Mouse (Mus musculus) CH12.LX (cell line): ENCODE data around the gene Cxcr2. TPM values are rescaled to one million over a fixed set of nuclear protein-coding genes. Genes with fewer than 3 reads are reported as not detected.

ENCODE experiments used
- DNase-seq: peaks from one replicate; pipeline ENCODE4 v3.0.0-alpha.2; 2013; ENCODE audit errors: extremely low read depth
- H3K27ac ChIP-seq: 2 replicates; pipeline ENCODE4 v1.5.1; 2012; ENCODE audit warnings: low read depth, mild to moderate bottlenecking, control low read depth, moderate library complexity; ENCODE audit not compliant: insufficient read depth
- H3K27me3 ChIP-seq: replicated peaks from 2 replicates; pipeline ENCODE3; 2012; ENCODE audit warnings: inconsistent platforms
- H3K36me3 ChIP-seq, 2 experiments: replicated peaks in 1 of 2; 2 replicates each; pipeline versions ENCODE3 to v1.6.1; 2012; ENCODE audit warnings: inconsistent platforms in 1 of 2, low read length in 1 of 2, mild to moderate bottlenecking in 1 of 2, mixed read lengths in 1 of 2, moderate library complexity in 1 of 2; ENCODE audit not compliant: control insufficient read depth in 1 of 2, insufficient read depth in 1 of 2
- H3K4me1 ChIP-seq, 2 experiments: 2 replicates each; pipeline ENCODE4 v1.6.1; 2012; ENCODE audit warnings: inconsistent platforms in 1 of 2, moderate library complexity in 1 of 2; ENCODE audit not compliant: insufficient read depth in 2 of 2, control insufficient read depth in 1 of 2
- H3K4me2 ChIP-seq: 2 replicates; pipeline ENCODE4 v1.6.1; 2012; ENCODE audit warnings: low read depth, mild to moderate bottlenecking, control low read depth; ENCODE audit not compliant: poor library complexity, insufficient read depth, severe bottlenecking
- H3K4me3 ChIP-seq, 3 experiments: fragments of 150-350 bp in 1 of 3; sonication (generic) in 1 of 3; replicated peaks in 1 of 3; 2 replicates each; pipeline versions ENCODE3 to v1.5.1; 2011 to 2012; ENCODE audit warnings: low read depth in 2 of 3, low read length in 2 of 3, mild to moderate bottlenecking in 2 of 3, moderate library complexity in 2 of 3, control low read depth in 1 of 3, improper control_type of control experiment in 1 of 3, inconsistent platforms in 1 of 3, mixed read lengths in 1 of 3; ENCODE audit not compliant: poor library complexity in 1 of 3
- H3K79me2 ChIP-seq: replicated peaks from 2 replicates; pipeline ENCODE4 v1.6.1; 2012; ENCODE audit warnings: mild to moderate bottlenecking, moderate library complexity; ENCODE audit not compliant: control insufficient read depth, poor library complexity, insufficient read depth, severe bottlenecking; ENCODE audit errors: extremely low read depth
- H3K9ac ChIP-seq: 2 replicates; pipeline ENCODE4 v1.6.1; 2012; ENCODE audit warnings: low read depth, mild to moderate bottlenecking, control low read depth, moderate library complexity; ENCODE audit not compliant: insufficient read depth
- H3K9me3 ChIP-seq: replicated peaks from 2 replicates; pipeline ENCODE3; 2012; ENCODE audit warnings: low read length, inconsistent platforms, mixed read lengths
- BHLHE40 ChIP-seq: IDR thresholded peaks from 2 replicates; pipeline ENCODE4 v1.6.1; 2011; ENCODE audit warnings: mild to moderate bottlenecking, low read depth, low read length, improper control_type of control experiment
- CHD1 ChIP-seq: IDR thresholded peaks from 2 replicates; pipeline ENCODE4 v1.6.1; 2012; ENCODE audit warnings: low read depth, low read length, improper control_type of control experiment, inconsistent platforms
- CHD2 ChIP-seq: IDR thresholded peaks from 2 replicates; pipeline ENCODE4 v1.6.1; 2011; ENCODE audit warnings: low read length, improper control_type of control experiment
- CTCF ChIP-seq, 2 experiments: IDR thresholded peaks in 1 of 2; conservative IDR thresholded peaks in 1 of 2; 2 replicates each; pipeline ENCODE4 v1.5.1; 2011 to 2012; ENCODE audit warnings: low read depth in 2 of 2, low read length in 2 of 2, improper control_type of control experiment in 1 of 2, inconsistent platforms in 1 of 2, mild to moderate bottlenecking in 1 of 2, moderate library complexity in 1 of 2
- E2F4 ChIP-seq: IDR thresholded peaks from 2 replicates; pipeline ENCODE4 v1.6.1; 2011; ENCODE audit warnings: low read depth, low read length, improper control_type of control experiment; ENCODE audit not compliant: insufficient replicate concordance
- ELF1 ChIP-seq: IDR thresholded peaks from 2 replicates; pipeline ENCODE4 v1.6.1; 2014; ENCODE audit warnings: low read depth, mild to moderate bottlenecking, inconsistent platforms, low read length, improper control_type of control experiment
- EP300 ChIP-seq: IDR thresholded peaks from 2 replicates; pipeline ENCODE4 v1.6.1; 2011; ENCODE audit warnings: low read length, improper control_type of control experiment
- ETS1 ChIP-seq: conservative IDR thresholded peaks from 2 replicates; pipeline ENCODE4 v1.6.1; 2012; ENCODE audit warnings: low read depth, mild to moderate bottlenecking, inconsistent platforms, low read length, improper control_type of control experiment, moderate library complexity
- GABPA ChIP-seq: IDR thresholded peaks from 2 replicates; pipeline ENCODE4 v1.6.1; 2012; ENCODE audit warnings: low read depth, low read length, improper control_type of control experiment, inconsistent platforms; ENCODE audit not compliant: insufficient replicate concordance
- HCFC1 ChIP-seq: IDR thresholded peaks from 2 replicates; pipeline ENCODE4 v1.6.1; 2012; ENCODE audit warnings: low read depth, mild to moderate bottlenecking, inconsistent platforms, low read length, improper control_type of control experiment
- IRF4 ChIP-seq: IDR thresholded peaks from 2 replicates; pipeline ENCODE4 v1.6.1; 2014; ENCODE audit warnings: low read depth, mild to moderate bottlenecking, inconsistent platforms, low read length, improper control_type of control experiment
- JUN ChIP-seq: IDR thresholded peaks from 2 replicates; pipeline ENCODE4 v1.6.1; 2011; ENCODE audit warnings: low read depth, mild to moderate bottlenecking, low read length, improper control_type of control experiment, moderate library complexity; ENCODE audit not compliant: insufficient read depth
- JUND ChIP-seq: conservative IDR thresholded peaks from 2 replicates; pipeline ENCODE4 v1.6.1; 2011; ENCODE audit warnings: low read depth, low read length, improper control_type of control experiment
- KAT2A ChIP-seq: IDR thresholded peaks from 2 replicates; pipeline ENCODE4 v1.6.1; 2012; ENCODE audit warnings: low read length, improper control_type of control experiment, inconsistent platforms; ENCODE audit not compliant: insufficient replicate concordance
- MAFK ChIP-seq: IDR thresholded peaks from 2 replicates; pipeline ENCODE4 v1.6.1; 2011; ENCODE audit warnings: low read length, improper control_type of control experiment; ENCODE audit not compliant: insufficient replicate concordance
- MAX ChIP-seq: IDR thresholded peaks from 2 replicates; pipeline ENCODE4 v1.6.1; 2011; ENCODE audit warnings: low read length, improper control_type of control experiment
- MAZ ChIP-seq: IDR thresholded peaks from 2 replicates; pipeline ENCODE4 v1.6.1; 2012; ENCODE audit warnings: low read depth, mild to moderate bottlenecking, inconsistent platforms, low read length, improper control_type of control experiment, moderate library complexity
- MEF2A ChIP-seq: IDR thresholded peaks from 2 replicates; pipeline ENCODE4 v1.6.1; 2014; ENCODE audit warnings: low read depth, mild to moderate bottlenecking, inconsistent platforms, low read length, improper control_type of control experiment, borderline replicate concordance
- MXI1 ChIP-seq: IDR thresholded peaks from 2 replicates; pipeline ENCODE4 v1.6.1; 2011; ENCODE audit warnings: mild to moderate bottlenecking, low read depth, low read length, improper control_type of control experiment
- MYC ChIP-seq: IDR thresholded peaks from 2 replicates; pipeline ENCODE4 v1.6.1; 2011; ENCODE audit warnings: low read depth, mild to moderate bottlenecking, improper control_type of control experiment, low read length
- NELFE ChIP-seq: IDR thresholded peaks from 2 replicates; pipeline ENCODE4 v1.6.1; 2011; ENCODE audit warnings: low read depth, low read length, improper control_type of control experiment
- NRF1 ChIP-seq: IDR thresholded peaks from 2 replicates; pipeline ENCODE4 v1.6.1; 2014; ENCODE audit warnings: low read depth, mild to moderate bottlenecking, inconsistent platforms, low read length, improper control_type of control experiment, moderate library complexity
- PAX5 ChIP-seq: IDR thresholded peaks from 2 replicates; pipeline ENCODE4 v1.6.1; 2012; ENCODE audit warnings: low read length, inconsistent platforms, mixed read lengths
- POLR2A ChIP-seq: IDR thresholded peaks from 2 replicates; pipeline ENCODE4 v1.6.1; 2011; ENCODE audit warnings: low read depth, mild to moderate bottlenecking, improper control_type of control experiment, low read length
- POLR2AphosphoS2 ChIP-seq: IDR thresholded peaks from 2 replicates; pipeline ENCODE4 v1.6.1; 2011; ENCODE audit warnings: low read depth, low read length, improper control_type of control experiment
- RAD21 ChIP-seq: IDR thresholded peaks from 2 replicates; pipeline ENCODE4 v1.6.1; 2011; ENCODE audit warnings: low read depth, mild to moderate bottlenecking, low read length, improper control_type of control experiment, moderate library complexity
- RCOR1 ChIP-seq: conservative IDR thresholded peaks from 2 replicates; pipeline ENCODE4 v1.6.1; 2012; ENCODE audit warnings: low read depth, mild to moderate bottlenecking, inconsistent platforms, low read length, improper control_type of control experiment
- SIN3A ChIP-seq: IDR thresholded peaks from 2 replicates; pipeline ENCODE4 v1.6.1; 2012; ENCODE audit warnings: low read length, improper control_type of control experiment, inconsistent platforms
- SMC3 ChIP-seq: IDR thresholded peaks from 2 replicates; pipeline ENCODE4 v1.6.1; 2011; ENCODE audit warnings: low read depth, low read length, improper control_type of control experiment
- TBP ChIP-seq: conservative IDR thresholded peaks from 2 replicates; pipeline ENCODE4 v1.6.1; 2011; ENCODE audit warnings: low read depth, low read length, improper control_type of control experiment
- TCF12 ChIP-seq: IDR thresholded peaks from 2 replicates; pipeline ENCODE4 v1.6.1; 2014; ENCODE audit warnings: low read depth, mild to moderate bottlenecking, inconsistent platforms, low read length, improper control_type of control experiment
- UBTF ChIP-seq: IDR thresholded peaks from 2 replicates; pipeline ENCODE4 v1.6.1; 2012; ENCODE audit warnings: low read depth, mild to moderate bottlenecking, inconsistent platforms, low read length, improper control_type of control experiment, moderate library complexity
- USF1 ChIP-seq: IDR thresholded peaks from 2 replicates; pipeline ENCODE4 v1.6.1; 2014; ENCODE audit warnings: low read depth, mild to moderate bottlenecking, inconsistent platforms, low read length, improper control_type of control experiment
- USF2 ChIP-seq: conservative IDR thresholded peaks from 2 replicates; pipeline ENCODE4 v1.6.1; 2011; ENCODE audit warnings: low read depth, low read length, improper control_type of control experiment
- ZC3H11A ChIP-seq: IDR thresholded peaks from 2 replicates; pipeline ENCODE4 v1.6.1; 2012; ENCODE audit warnings: low read depth, mild to moderate bottlenecking, inconsistent platforms, low read length, improper control_type of control experiment
- ZKSCAN1 ChIP-seq: IDR thresholded peaks from 2 replicates; pipeline ENCODE4 v1.6.1; 2012; ENCODE audit warnings: low read depth, inconsistent platforms, low read length, improper control_type of control experiment, borderline replicate concordance
- ZMIZ1 ChIP-seq: IDR thresholded peaks from 2 replicates; pipeline ENCODE4 v1.6.1; 2012; ENCODE audit warnings: low read depth, mild to moderate bottlenecking, inconsistent platforms, low read length, improper control_type of control experiment
- ZNF384 ChIP-seq: IDR thresholded peaks from 2 replicates; pipeline ENCODE4 v1.6.1; 2012; ENCODE audit warnings: low read depth, low read length, improper control_type of control experiment, inconsistent platforms
- dilution Hi-C: fragments of 300-500 bp; cut with MboI; formaldehyde crosslinking; loops from 2 replicates; pipeline ENCODE4 v1.14.3; 2020; ENCODE audit warnings: low sequenced_read_pairs; ENCODE audit not compliant: extremely low pct_unique_long_range_greater_than_20kb, extremely low pct_ligation_motif_present
- in situ Hi-C: fragments of 300-500 bp; cut with MboI; formaldehyde crosslinking; loops from 3 replicates; pipeline ENCODE4 v1.14.3; 2019; ENCODE audit warnings: low sequenced_read_pairs, low pct_ligation_motif_present, low pct_unique_long_range_greater_than_20kb, mixed read lengths
- polyA plus RNA-seq: library from polyadenylated mRNA; unstranded; fragments of >175 nt; gene quantifications from 2 replicates; pipeline ENCODE4 v1.2.1, GENCODE M21; 2012; ENCODE audit warnings: low read depth; ENCODE audit not compliant: insufficient read length
- total RNA-seq, 2 experiments: library from RNA; depleted of rRNA; stranded (reverse); fragments of 300-350 nt in 1 of 2; fragments of >200 nt in 1 of 2; gene quantifications; 2 replicates each; pipeline ENCODE4 v1.2.3; 2012 to 2014

Gene Cxcr2
- total and polyA plus RNA-seq, 3 experiments: 0.10 to 0.17 TPM; not detected in 1

DNA sequence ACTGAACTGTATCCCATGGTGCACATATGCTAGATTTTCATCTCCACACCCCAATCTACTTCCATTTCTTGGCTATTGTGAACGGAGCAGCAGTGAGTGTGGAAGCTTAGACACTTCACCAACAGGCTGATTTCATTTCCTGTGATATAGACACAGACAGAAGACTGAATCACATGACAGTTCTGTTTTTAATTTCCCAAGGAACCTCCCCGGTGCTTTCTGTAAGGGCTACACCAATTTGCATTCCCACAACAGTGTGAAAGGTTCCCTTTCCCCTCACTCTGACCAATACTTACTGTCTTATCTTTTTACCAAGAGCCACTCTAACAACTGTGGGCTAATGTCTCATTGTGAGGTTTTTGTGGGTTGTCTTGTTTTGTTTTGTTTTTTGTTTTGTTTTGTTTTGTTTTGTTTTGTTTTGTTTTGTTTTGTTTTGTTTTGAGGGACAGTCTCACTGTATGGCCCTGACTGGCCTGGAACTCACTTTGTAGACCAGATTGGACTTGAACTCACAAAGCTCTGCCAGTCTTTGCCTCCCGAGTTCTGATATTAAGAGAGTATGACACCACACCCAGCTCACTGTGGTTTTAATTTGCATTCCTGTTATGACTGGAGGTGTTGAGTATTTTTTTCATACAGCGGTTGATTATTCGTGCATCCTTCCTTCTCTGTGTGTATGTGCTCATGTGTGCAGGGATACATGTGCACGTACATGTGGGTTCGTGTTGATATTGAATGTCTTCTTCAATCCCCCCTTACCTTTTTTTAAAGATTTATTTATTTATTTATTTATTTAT is 47.5 kb downstream of the Cxcr2 start:
- no peaks in the 10 kb centered on the region for H3K9me3 ChIP-seq
- peak overlapping the region; percentile 43 for H3K4me2 ChIP-seq
- no peak overlapping the region for H3K9ac ChIP-seq
- peaks cover 22 to 47% of the 10 kb centered on the region in 2 experiments for H3K4me1 ChIP-seq
- in situ Hi-C loops (no loop called here), dilution Hi-C loops (no loop called here)
- DNase-seq: peak; percentile 84
- H3K79me2 ChIP-seq: no peaks in the 10 kb centered on the region
- no peaks in the 10 kb centered on the region for H3K27me3 ChIP-seq
- no peak for TF ChIP-seq MAFK
- no peak for TF ChIP-seq KAT2A
- TF ChIP-seq SIN3A: no peak
- no peak for TF ChIP-seq CHD1
- TF ChIP-seq MAZ: no peak
- TF ChIP-seq MAX: no peak
- TF ChIP-seq JUN: peak; percentile 86
- peak; percentile 95 for TF ChIP-seq IRF4
- TF ChIP-seq CTCF (conservative IDR thresholded peaks at IDR 0.05 in 1 of 2, IDR thresholded peaks at IDR 0.05 in 1 of 2; ENCODE audit: low read depth in 2 of 2, low read length in 2 of 2): no peak
- TF ChIP-seq SMC3: no peak
- TF ChIP-seq JUND: peak; percentile 92
- TF ChIP-seq USF1: no peak; the same call in 1 of the 2 replicates
- TF ChIP-seq ETS1: peak; percentile 46; the same call in 1 of the 2 replicates
- TF ChIP-seq CHD2: peak; percentile 39; the same call in 1 of the 2 replicates
- peak; percentile 85 for TF ChIP-seq EP300
- TF ChIP-seq MYC: no peak
- no peak for TF ChIP-seq E2F4
- TF ChIP-seq MEF2A: peak; percentile 83; the same call in 1 of the 2 replicates
- no peak for TF ChIP-seq RAD21
- TF ChIP-seq PAX5: no peak
- no peak for TF ChIP-seq GABPA
- TF ChIP-seq ELF1: no peak
- TF ChIP-seq ZNF384: peak; percentile 90
- no peak for TF ChIP-seq USF2
- no peak for TF ChIP-seq RCOR1
- TF ChIP-seq BHLHE40: peak; percentile 63
- no peak for TF ChIP-seq ZC3H11A
- no peak for TF ChIP-seq HCFC1
- no peak for TF ChIP-seq ZMIZ1
- TF ChIP-seq MXI1: no peak
- TF ChIP-seq POLR2A: no peak
- TF ChIP-seq NELFE: no peak
- no peak for TF ChIP-seq UBTF
- 0 out of 2 replicates have a peak, but pooled peaks have one; percentile 12 for TF ChIP-seq TBP
- TF ChIP-seq ZKSCAN1: no peak
- no peak for TF ChIP-seq TCF12
- TF ChIP-seq POLR2AphosphoS2: no peak
- no peak for TF ChIP-seq NRF1
- no peaks in the 10 kb centered on the region for H3K36me3 ChIP-seq
- H3K4me3 ChIP-seq: no peak overlapping the region
- peak overlapping the region; percentile 20; the same call in 1 of the 2 replicates for H3K27ac ChIP-seq
